Mouse (Mus musculus): ENCODE data around the gene Haus5.

Haus5 gene

DNA sequence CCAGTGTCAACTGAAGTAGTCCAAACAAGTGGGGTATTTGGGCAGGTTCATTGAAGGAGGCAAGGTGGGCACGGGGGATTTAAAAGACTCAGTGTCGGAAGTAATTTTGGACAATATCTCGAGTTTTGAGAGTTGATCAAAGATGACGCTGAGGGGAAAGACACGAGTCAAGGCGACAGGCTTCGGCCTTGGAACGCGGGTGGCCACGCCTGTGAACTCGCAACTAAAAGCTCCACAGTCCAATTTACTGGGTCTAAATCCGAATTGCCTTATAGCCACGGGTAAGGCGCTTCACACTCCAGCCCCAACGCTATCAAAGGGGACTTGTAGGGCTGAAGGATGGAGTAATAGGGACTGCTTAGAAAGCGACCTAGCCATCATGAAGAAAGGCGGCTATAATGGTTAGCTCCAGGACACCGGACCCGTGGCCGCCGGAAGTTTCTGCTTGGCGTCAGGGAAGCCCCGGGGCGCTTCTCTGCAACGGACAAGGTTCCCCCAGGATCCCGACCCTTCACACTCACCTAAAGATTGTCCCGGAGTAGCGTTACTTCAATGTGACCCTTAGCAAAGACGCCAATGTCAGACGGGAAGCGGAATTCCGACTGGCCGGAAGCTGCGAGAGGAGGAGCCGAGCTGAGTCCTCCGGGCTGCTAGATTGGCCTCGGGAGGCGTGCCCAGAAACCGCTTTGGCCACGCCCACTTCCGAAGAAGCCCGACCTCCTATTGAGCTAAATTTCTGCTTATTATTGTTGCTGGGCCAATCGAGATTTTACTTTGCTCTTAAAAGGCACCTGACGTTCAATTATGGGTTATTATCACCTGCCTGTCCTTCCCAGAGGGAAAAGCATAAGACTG, 39.0 kb downstream of the Haus5 start, which contains the start of gene Cox6b1:
TSS of gene Cox6b1 (minus strand) at position 622 of the 855 bp plus-strand sequence.
- in situ Hi-C loops (cut with MseI, MboI) = no loop called here

DNA sequence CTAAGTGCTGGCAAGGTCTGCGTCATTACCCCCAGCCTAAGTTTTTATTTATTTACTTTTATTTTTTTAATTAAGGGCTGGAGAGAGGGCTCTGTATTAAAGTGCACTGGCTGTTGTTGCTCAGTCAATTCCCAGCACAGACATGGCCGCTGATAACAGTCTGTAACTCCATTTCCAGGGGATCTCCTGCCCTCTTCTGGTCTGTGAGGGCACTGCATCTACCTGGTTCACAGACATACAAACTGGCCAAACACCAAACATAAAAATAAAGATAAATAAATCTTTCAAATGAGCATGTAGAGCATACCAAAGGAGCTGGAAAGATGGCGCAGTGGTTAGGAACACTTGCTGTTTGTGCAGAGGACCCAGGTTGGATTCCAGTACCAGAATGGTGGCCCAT, 45.6 kb downstream of the Haus5 start:
- in situ Hi-C loops (cut with MseI, MboI) = no loop called here

DNA sequence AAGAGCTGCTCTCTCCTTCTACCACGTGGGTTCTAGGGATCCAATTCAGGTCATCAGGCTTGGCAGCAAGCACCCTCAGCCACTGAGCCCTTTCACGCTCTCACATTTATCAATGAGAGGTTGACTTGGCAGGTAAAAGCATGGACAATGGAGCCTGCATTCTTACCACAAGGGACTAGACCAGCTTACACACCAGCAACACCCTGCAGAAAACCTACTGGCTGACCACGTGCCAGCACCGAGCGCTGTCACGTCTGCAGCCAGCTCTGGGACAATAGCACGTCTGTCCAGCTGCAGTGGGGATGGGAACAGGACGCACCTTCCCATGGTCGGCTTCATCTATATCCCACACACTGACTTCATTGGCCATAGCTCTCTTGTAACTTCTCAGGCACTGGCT, 46.1 kb downstream of the Haus5 start:
- in situ Hi-C loops (cut with MseI, MboI) = no loop called here

DNA sequence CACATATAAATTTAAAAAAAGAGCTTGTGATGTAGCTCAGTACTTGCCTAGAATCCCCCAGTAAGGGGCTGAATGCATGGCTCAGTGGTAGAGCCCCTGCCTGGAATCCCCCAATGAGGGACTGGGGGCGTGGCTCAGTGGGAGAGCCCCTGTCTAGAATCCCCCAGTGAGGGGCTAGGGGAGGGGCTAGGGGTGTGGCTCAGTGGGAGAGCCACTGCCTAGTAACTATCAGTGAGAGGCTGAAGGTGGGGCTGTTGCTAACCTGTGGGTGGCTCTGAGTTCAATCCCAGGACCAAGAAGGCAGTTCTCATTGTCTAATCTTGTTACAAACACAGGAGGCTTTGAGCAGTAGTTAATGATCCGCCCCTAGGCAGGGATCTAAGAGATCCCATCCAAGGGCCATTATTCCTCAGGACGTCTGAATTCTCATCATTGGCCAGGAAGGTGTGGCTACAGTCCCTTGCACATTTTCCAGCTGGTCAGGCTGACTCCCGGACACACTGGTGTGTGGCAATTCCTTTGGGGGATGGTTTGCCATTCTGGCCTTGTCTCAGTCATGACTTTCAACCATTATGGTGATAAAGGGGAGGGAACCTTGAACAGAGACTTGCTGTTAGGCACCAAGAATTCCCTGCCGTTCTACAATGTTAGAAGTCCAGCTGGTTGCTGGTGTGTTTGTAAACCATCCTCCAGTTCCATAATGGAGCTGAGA, 49.6 kb downstream of the Haus5 start:
- in situ Hi-C loops (cut with MseI, MboI) = no loop called here

DNA sequence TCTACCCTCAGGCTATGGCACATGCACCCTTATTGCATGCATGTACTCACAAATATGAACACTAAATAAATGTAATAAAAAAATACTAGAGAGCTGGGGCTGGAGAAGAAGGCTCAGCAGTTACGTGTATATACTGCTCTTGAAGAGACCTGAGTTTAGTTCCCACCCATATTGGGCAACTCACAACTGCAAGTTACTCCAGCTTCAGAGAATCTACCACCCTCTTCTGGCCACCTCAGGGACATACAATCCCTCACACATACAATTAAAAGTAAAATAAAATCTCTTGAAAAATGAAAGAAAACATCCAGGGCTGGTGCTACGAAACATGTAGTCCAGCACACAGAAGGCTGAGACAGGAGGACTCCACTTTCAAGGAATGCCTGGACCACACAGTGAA, 50.3 kb downstream of the Haus5 start:
- in situ Hi-C loops (cut with MseI, MboI) = no loop called here

DNA sequence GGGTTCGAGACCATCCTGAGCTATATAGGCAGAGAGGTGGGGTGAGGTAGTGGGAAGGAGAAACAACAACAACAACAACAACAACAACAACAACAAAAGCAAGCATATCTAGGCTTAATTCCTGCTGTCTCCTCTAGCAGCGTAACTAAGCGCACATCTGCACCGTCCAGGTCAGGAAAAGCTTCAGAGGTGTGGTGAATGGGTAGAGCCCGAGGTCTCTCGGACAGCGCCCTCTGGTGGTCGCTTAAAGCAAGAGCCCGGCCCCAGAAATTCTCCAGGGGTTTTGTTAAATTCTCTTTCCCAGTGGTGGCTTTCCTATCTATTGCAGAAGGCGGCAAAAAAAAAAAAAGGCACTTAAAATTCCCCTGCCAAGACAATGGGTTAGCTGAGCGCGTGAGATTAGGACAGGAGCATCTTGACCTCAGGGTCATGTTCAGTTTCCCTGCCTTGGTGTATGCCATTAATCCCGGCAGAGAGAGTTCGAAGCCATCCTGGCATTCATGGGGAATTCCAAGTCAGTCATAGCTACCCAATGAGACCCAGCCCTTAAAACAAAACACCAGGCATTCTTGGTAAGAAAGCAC, 51.2 kb downstream of the Haus5 start:
- in situ Hi-C loops (cut with MseI, MboI) = no loop called here

DNA sequence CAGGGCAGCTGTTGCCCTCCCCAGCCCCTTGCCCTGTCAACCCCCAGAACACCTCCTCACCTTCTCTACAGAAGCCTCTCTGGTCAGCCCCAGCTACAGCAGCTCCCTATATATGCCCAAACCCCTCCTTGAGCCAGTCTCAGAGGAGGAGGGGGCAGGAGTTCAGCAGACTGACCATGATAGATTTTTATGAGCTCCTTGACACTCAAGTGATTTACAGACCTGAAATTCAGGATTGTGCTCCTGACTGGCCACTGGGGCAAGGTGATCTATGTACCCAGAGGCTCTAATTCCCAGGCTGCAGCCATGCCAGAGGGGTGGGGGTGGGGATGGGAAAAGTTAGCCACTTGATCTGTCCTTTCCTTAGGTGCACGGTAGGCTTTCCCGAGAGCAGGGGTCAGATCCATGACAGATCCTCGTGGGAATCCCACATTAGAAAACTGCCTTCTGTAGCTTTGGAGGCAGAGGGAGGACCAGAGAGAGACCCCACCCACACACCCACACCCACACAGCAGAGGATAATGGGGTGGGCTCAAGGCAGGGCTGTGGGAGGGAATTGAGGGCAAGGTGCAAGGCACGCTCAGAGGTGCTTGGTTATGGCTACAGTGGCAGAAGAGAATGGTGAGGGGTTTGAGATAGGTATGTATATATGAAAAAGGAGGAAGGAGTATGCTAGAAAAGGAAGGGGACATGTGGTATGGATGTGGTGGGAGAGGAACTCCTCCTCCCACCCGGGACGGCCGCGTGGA, 52.0 kb downstream of the Haus5 start, which contains the start of gene Upk1a:
TSS of gene Upk1a (minus strand) at position 194 of the 749 bp plus-strand sequence.
- in situ Hi-C loops (cut with MseI, MboI) = no loop called here

DNA sequence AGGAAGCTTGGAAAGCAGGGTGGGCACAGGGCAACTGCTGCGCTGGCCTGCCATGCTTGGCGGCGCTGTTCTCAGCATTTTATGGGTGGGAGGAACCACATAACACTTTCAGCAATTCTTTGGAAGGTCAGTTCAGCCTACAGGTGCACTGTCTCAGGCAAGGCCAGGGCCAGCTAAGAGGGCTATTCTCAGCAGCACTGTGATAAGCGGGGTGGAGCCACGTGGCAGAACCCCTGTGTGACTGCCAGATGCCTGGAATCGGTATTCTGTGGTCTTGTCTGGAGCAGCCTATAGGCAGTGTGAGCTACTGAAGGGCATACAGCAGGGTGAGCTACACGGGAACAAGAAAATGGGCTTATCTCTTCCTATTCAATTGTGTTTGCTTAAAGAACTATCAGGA, 54.8 kb downstream of the Haus5 start:
- in situ Hi-C loops (cut with MseI, MboI) = no loop called here

DNA sequence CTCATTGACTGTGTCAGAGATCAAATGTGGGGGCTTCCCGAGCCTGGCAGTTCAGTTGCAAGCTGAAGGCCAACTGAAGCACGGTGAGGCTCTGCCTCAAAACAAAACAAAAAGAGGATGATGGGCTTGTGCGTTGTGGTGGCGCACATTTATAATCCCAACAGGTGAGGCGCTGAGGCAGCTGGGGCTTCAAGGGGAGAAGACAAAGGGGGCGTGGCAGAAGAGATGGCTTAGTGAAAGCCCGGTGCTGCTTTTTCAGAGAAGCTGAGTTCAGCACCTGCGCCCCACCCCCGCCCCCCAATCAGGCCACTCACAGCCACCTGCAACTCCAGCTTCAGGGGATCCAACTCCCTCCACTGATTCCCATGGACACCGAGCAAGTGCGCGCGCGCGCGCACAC, 56.3 kb downstream of the Haus5 start:
- in situ Hi-C loops (cut with MseI, MboI) = no loop called here

DNA sequence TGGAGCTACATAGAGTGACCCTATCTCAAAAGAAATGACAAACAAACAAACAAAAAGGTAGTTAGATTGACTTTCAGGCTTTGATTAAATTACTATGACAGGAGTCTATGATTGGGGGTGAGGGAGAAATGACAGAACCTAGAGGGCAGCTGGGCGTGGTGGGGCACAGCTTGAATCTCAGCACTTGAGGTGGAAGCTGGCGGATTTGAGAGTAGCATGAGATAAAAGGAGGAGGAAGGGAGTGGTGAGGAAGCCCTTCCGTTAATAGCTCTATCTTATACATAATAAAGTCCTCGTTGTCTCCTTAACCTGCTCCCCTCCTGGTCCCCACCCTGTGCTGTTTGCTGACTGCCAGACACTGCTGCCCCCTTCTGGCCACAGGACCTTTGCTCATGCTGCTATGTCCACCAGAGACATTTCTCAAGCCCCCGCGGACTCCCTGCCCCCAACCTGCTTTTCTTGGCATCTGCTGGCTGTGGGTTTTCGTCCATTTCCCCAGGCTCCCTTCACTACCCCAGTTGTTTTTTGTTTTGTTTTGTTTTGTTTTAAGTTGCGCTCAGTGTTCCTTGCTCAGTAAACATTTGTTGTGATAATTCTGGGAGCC, 57.0 kb downstream of the Haus5 start:
- in situ Hi-C loops (cut with MseI, MboI) = no loop called here

DNA sequence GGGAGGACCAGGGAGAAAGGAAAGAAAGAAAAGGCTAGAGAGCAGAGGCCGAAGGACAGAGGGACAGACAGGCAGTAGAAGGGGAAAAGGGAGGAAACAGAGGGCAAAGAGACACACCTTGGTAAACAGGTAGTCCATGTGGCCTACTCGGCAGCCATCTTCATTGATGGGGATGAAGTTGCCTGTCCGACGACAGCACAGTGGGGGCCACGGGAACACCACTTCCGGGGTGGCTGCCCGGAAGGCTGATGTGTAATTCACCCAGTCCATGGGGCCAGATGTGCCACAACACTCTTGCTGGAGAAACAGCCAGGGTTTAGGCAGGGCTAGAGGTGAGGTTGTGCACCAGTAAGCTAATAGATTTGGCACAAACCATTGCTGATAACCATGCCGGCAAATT, 59.9 kb downstream of the Haus5 start:
- in situ Hi-C loops (cut with MseI, MboI) = no loop called here

DNA sequence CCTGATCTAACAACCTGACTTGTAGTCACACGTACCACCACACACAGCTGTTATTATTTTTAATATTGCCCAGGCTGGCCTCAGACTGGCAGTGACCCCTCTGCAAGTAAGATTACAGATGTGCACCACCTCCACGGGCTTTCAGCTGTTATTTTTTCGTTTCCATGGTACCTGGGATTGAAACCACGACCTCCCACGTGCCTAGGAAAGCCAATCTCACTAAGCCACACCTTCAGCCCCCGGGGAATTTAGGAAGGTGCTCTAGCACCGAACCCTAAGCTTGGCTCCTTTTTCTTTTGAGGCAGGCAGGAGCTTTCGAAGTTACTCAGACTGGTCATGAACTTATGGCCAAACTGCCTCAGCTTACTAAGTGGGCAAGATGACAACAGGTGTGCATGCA, 60.4 kb downstream of the Haus5 start:
- in situ Hi-C loops (cut with MseI, MboI) = no loop called here

All from mouse trophoblast stem cell (cell line).